In the genomic region with DNA sequence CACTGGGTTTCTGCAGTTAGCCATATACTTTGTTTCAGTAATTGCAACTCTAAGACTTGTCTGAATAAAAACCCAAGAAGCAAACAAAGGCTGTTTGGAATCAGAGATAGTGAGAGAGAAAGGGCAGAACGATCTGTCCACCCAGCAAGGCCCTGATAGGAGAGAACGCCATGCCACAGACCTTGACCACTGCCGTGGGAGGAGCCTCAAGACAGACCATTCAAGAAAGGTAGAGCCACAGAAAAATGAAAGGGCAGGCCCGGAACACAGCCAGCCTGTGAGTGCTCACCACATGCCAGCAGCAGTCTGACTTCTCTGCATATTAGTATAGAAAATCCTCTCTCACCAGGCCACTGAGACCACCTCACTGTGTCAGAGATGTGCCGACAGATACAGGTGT, we compare ENCODE assay signal across 30 mouse cellular contexts. TPM values are rescaled to one million over a fixed set of nuclear protein-coding genes. Genes with fewer than 3 reads are reported as not detected.
DNase-seq lines count a peak whose midpoint lies in the region; ATAC-seq and TF ChIP-seq lines count a peak whose summit lies in the region.
"Had no signal": no experiment of that assay in that cellular context is flagged by ENCODE, and none has a peak within 500 bp of the region (broad histone marks: within the 10 kb centered on the region; RNA-seq: fewer than 3 reads in every experiment).

No protein-coding gene starts in this region.

- 0 out of 2 replicates have a peak, but pooled peaks cover 2% of the 10 kb centered on the region for H3K36me3 ChIP-seq in intestine, embryonic 15.5 days
- 0 out of 2 replicates have a peak, but pooled peaks cover 9% of the 10 kb centered on the region for H3K36me3 ChIP-seq in intestine, postnatal 0 days (ENCODE audit: control insufficient read depth, insufficient read depth)
- H3K36me3 ChIP-seq in testis, adult 2 months (ENCODE audit: control insufficient read depth, insufficient read depth, low read length), result no peaks in the 10 kb centered on the region
- no peaks in the 10 kb centered on the region for H3K36me3 ChIP-seq in hindbrain, embryonic 16.5 days (ENCODE audit: control insufficient read depth, insufficient read depth, low read length)
- H3K36me3 ChIP-seq: embryonic facial prominence, embryonic 12.5 days; embryonic facial prominence, embryonic 15.5 days; forebrain, embryonic 15.5 days; hindbrain, embryonic 10.5 days had no signal

- no peaks in the 10 kb centered on the region for H3K9me3 ChIP-seq in intestine, embryonic 15.5 days
- H3K9me3 ChIP-seq in intestine, postnatal 0 days (ENCODE audit: control insufficient read depth), result no peaks in the 10 kb centered on the region
- no peaks in the 10 kb centered on the region for H3K9me3 ChIP-seq in hindbrain, embryonic 16.5 days (ENCODE audit: control insufficient read depth, low read length)
- H3K9me3 ChIP-seq: embryonic facial prominence, embryonic 12.5 days; embryonic facial prominence, embryonic 15.5 days; forebrain, embryonic 12.5 days; forebrain, embryonic 15.5 days; G1E; hindbrain, embryonic 10.5 days; hindbrain, embryonic 13.5 days had no signal

- no peak overlapping the region for H3K4me3 ChIP-seq in intestine, embryonic 15.5 days (replicated peaks)
- no peak overlapping the region for H3K4me3 ChIP-seq in intestine, postnatal 0 days (ENCODE audit: low read depth, low read length)
- H3K4me3 ChIP-seq in testis, adult 2 months (ENCODE audit: control insufficient read depth, low read depth, low read length), result no peak overlapping the region
- no peak overlapping the region for H3K4me3 ChIP-seq in hindbrain, embryonic 16.5 days (ENCODE audit: low read length)
- H3K4me3 ChIP-seq: embryonic facial prominence, embryonic 12.5 days; embryonic facial prominence, embryonic 15.5 days; forebrain, embryonic 12.5 days; forebrain, embryonic 15.5 days; hindbrain, embryonic 10.5 days; hindbrain, embryonic 13.5 days had no signal

- TF ChIP-seq POLR2A in testis, adult 2 months (IDR thresholded peaks at IDR 0.05; ENCODE audit: control insufficient read depth, low read depth, low read length), result no peak

- H3K9ac ChIP-seq in intestine, embryonic 15.5 days, result no peak overlapping the region
- no peak overlapping the region for H3K9ac ChIP-seq in intestine, postnatal 0 days (ENCODE audit: low read depth, low read length)
- no peak overlapping the region for H3K9ac ChIP-seq in hindbrain, embryonic 16.5 days (ENCODE audit: low read depth, low read length)
- H3K9ac ChIP-seq: embryonic facial prominence, embryonic 12.5 days; embryonic facial prominence, embryonic 15.5 days; forebrain, embryonic 12.5 days; forebrain, embryonic 15.5 days; hindbrain, embryonic 13.5 days had no signal

- H3K27me3 ChIP-seq in intestine, embryonic 15.5 days (replicated peaks), result no peaks in the 10 kb centered on the region
- no peaks in the 10 kb centered on the region for H3K27me3 ChIP-seq in intestine, postnatal 0 days (replicated peaks; ENCODE audit: control insufficient read depth, insufficient read depth, low read length)
- H3K27me3 ChIP-seq in testis, adult 2 months (ENCODE audit: control insufficient read depth, insufficient read depth, low read length), result no peaks in the 10 kb centered on the region
- H3K27me3 ChIP-seq in hindbrain, embryonic 16.5 days (replicated peaks; ENCODE audit: control insufficient read depth, insufficient read depth, low read length), result no peaks in the 10 kb centered on the region
- H3K27me3 ChIP-seq: CH12.LX; embryonic facial prominence, embryonic 12.5 days; embryonic facial prominence, embryonic 15.5 days; forebrain, embryonic 15.5 days; Patski had no signal

- H3K4me1 ChIP-seq in intestine, embryonic 15.5 days (replicated peaks), result peaks cover 44% of the 10 kb centered on the region
- H3K4me1 ChIP-seq in intestine, postnatal 0 days (replicated peaks; ENCODE audit: control insufficient read depth, insufficient read depth, low read length), result peaks cover 24% of the 10 kb centered on the region
- peaks cover 5% of the 10 kb centered on the region for H3K4me1 ChIP-seq in testis, adult 2 months (ENCODE audit: control insufficient read depth, insufficient read depth, low read length)
- peaks cover 18% of the 10 kb centered on the region for H3K4me1 ChIP-seq in hindbrain, embryonic 16.5 days (ENCODE audit: control insufficient read depth, insufficient read depth, low read depth, low read length)

- peak; percentile 17 to 66 for DNase-seq in adrenal gland, postnatal 36 days
- DNase-seq in adrenal gland, postnatal 4 days (ENCODE audit: low spot score in 2 of 2), result no peak
- DNase-seq in gastrocnemius, postnatal 25 days, result no peak
- DNase-seq in layer of hippocampus, adult 9-10 months (ENCODE audit: low spot score), result no peak
- DNase-seq: adrenal gland, adult 8-10 months; adrenal gland, postnatal 25 days; B cell, adult 2 months; cerebellum, adult 11 months; cerebellum, adult 2 months; cerebellum, adult 9-11 months; cerebellum, postnatal 25 days; gastrocnemius, postnatal 10 days; heart, adult 11 months; heart, postnatal 36 days had no signal

- no peak for ATAC-seq in intestine, embryonic 15.5 days
- no peak for ATAC-seq in intestine, postnatal 0 days
- no peak for ATAC-seq in hindbrain, embryonic 16.5 days
- ATAC-seq: forebrain, embryonic 15.5 days; hindbrain, postnatal 0 days; inflammation-experienced regulatory T-cells, adult 6 months; Patski had no signal

- 82% methylated on average over 5 of the region's 5 CpGs for whole genome bisulfite sequencing in intestine, embryonic 15.5 days
- WGBS in intestine, postnatal 0 days, result 68% methylated on average over 5 of the region's 5 CpGs
- WGBS in hindbrain, embryonic 16.5 days, result 88% methylated on average over 5 of the region's 5 CpGs

- H3K4me2 ChIP-seq in intestine, embryonic 15.5 days (replicated peaks), result no peak overlapping the region
- no peak overlapping the region for H3K4me2 ChIP-seq in intestine, postnatal 0 days (replicated peaks; ENCODE audit: low read depth)
- no peak overlapping the region for H3K4me2 ChIP-seq in hindbrain, embryonic 16.5 days (ENCODE audit: low read length)
- H3K4me2 ChIP-seq: embryonic facial prominence, embryonic 12.5 days; embryonic facial prominence, embryonic 15.5 days; forebrain, embryonic 12.5 days; forebrain, embryonic 15.5 days; heart, embryonic 11.5 days; hindbrain, embryonic 13.5 days had no signal

- H3K27ac ChIP-seq in intestine, embryonic 15.5 days, result 0 out of 2 replicates have a peak overlapping the region, but pooled peaks have one; percentile 39
- peak overlapping the region; percentile 76 for H3K27ac ChIP-seq in intestine, postnatal 0 days (ENCODE audit: low read depth, low read length)
- H3K27ac ChIP-seq in testis, adult 2 months (ENCODE audit: control insufficient read depth, insufficient read depth, low read depth, low read length), result peak overlapping the region; percentile 63
- H3K27ac ChIP-seq in hindbrain, embryonic 16.5 days (ENCODE audit: low read depth, low read length), result no peak overlapping the region
- H3K27ac ChIP-seq: embryonic facial prominence, embryonic 12.5 days; embryonic facial prominence, embryonic 15.5 days; forebrain, embryonic 12.5 days; forebrain, embryonic 15.5 days; hindbrain, embryonic 10.5 days; hindbrain, embryonic 13.5 days; hindbrain, postnatal 0 days had no signal

- no peak for TF ChIP-seq CTCF in intestine, postnatal 0 days (IDR thresholded peaks at IDR 0.05; ENCODE audit: low read depth)
- no peak for TF ChIP-seq CTCF in testis, adult 2 months (IDR thresholded peaks at IDR 0.05; ENCODE audit: control insufficient read depth, insufficient read depth, insufficient replicate concordance, low read depth, low read length)

RNA-seq across cellular contexts. Expression of a gene that starts 24.4 kb away (rescaled TPM):
- 10 to 100 TPM; 29.5 to 30.7 TPM for total RNA-seq in adrenal gland, postnatal 36 days (2021)
- 10 to 100 TPM; 67.4 to 86.4 TPM for total RNA-seq in adrenal gland, postnatal 4 days (2021)
- 26.6 and 27.9 TPM in 2 replicates for polyA plus RNA-seq in intestine, embryonic 15.5 days (2015; fragmentation: Nextera tagmentation; extraction: Ambion mirVana)
- polyA plus RNA-seq in intestine, postnatal 0 days (2015; fragmentation: Nextera tagmentation; extraction: Ambion mirVana), result 22.0 and 25.6 TPM in 2 replicates
- 68.0 and 71.5 TPM in 2 replicates for polyA plus RNA-seq in testis, adult 2 months (2012; rRNA removed)
- polyA plus RNA-seq in hindbrain, embryonic 16.5 days (2015; fragmentation: Nextera tagmentation; extraction: Ambion mirVana), result 18.2 and 23.1 TPM in 2 replicates
- total RNA-seq in gastrocnemius, postnatal 25 days (2021), result 1 to 10 TPM; 7.3 to 8.1 TPM

Comparison
In these comparisons a context has a peak if more than half of its experiments do, and no peak if none do; other contexts are left out.
1. DNase-seq: peak in adrenal gland, postnatal 36 days (2 of 2); none in adrenal gland, postnatal 4 days (0 of 2), gastrocnemius, postnatal 25 days (single experiment) and layer of hippocampus, adult 9-10 months (single experiment).